Mouse (Mus musculus): Measurements from ENCODE around the gene Klhl25.
"Not testable (repeated sequence)": the region's sequence is repeated elsewhere in the genome, so short reads cannot be mapped to it uniquely, and the experiment has no call there.

The Klhl25 gene

GRCm38 (mm10) chr7:75848115-75848775 is at the start of gene Klhl25:
Gene Klhl25 (plus strand): TSS chr7:75848310.
- peak; percentile 88 for DNase-seq (ENCODE audit: low spot score)

- DNase-seq (ENCODE audit: low spot score) = peak; percentile 49
These were observed 47.6 kb upstream of the Klhl25 start for GRCm38 (mm10) chr7:75800530-75800929.

DNA sequence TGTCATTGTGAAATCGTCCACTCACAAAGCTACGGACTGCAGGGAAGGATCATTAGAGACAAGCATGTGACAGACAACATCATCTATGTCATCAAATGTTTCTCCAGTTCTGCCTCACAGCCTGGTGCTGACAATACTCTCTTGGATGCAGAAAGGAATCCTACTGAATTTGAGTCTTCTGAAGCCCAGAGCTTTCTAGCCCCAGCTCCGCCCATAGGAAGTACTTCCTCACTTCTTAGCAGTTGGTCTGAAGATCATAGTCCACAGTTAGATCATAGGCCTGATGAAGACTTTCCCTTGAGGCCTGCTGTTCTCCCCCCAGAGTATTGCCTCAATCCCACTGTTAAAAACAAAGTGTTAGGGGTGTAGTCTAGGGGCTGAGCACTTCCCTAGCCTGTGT is 47.1 kb upstream of the Klhl25 start:
- DNase-seq (ENCODE audit: low spot score) = peak; percentile 45

GRCm38 (mm10) chr7:75801621-75802358 is 46.3 kb upstream of the Klhl25 start:
- DNase-seq (ENCODE audit: low spot score) = no peak

- DNase-seq (ENCODE audit: low spot score) = no peak
These were observed 45.2 kb upstream of the Klhl25 start for GRCm38 (mm10) chr7:75802887-75803286.

- DNase-seq (ENCODE audit: low spot score) = no peak
These were observed 41.9 kb upstream of the Klhl25 start for GRCm38 (mm10) chr7:75806161-75806560.

- DNase-seq (ENCODE audit: low spot score) = no peak
These were observed 41.4 kb upstream of the Klhl25 start for GRCm38 (mm10) chr7:75806711-75807110.

DNA sequence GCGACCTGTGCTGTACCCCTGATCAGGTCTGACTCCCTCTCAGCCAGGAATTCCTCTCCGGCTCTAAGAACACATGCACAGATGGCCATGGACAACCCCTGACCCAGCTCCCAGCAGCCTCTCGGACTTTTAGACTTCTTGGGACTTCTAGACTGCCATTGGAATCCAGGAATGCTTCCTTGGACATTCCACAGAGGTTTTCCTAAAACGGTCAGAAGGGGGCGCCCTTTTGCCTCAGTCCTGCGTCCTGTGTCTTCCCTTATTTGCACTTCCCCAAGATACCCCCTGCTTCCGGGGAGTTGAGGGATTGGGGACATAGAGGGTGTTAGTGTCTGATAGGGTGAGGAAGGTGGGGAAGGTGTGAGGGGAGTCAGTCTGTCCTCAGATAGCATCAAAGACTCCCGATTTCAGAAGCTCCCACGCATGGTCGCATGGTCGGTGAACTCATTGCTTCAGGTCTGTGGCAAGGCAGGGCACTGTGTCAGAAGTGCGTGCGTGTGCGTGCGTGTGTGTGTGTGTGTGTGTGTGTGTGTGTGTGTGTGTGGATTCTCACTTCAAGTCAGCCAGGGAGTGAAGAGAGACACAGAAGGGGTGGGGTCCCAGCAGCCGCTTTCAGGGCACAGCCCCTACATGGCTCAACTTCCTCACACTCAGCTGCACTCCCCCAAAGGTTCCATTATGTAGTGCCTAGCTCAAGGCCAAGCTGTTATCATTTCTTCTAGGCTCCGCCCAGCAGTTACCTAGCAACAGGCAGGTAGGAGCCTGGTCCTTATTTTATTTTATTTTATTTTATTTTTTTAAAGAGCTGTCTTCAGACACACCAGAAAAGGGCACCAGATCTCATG is 40.4 kb upstream of the Klhl25 start:
- DNase-seq (ENCODE audit: low spot score) = no peak

GRCm38 (mm10) chr7:75820687-75821086 is 27.4 kb upstream of the Klhl25 start:
- no peak for DNase-seq (ENCODE audit: low spot score)

- DNase-seq (ENCODE audit: low spot score) = no peak
These were observed 25.9 kb upstream of the Klhl25 start for GRCm38 (mm10) chr7:75822087-75822668.

GRCm38 (mm10) chr7:75823071-75823470 is 25.0 kb upstream of the Klhl25 start:
- DNase-seq (ENCODE audit: low spot score) = no peak

GRCm38 (mm10) chr7:75826360-75827103 is 21.6 kb upstream of the Klhl25 start:
- no peak for DNase-seq (ENCODE audit: low spot score)

DNA sequence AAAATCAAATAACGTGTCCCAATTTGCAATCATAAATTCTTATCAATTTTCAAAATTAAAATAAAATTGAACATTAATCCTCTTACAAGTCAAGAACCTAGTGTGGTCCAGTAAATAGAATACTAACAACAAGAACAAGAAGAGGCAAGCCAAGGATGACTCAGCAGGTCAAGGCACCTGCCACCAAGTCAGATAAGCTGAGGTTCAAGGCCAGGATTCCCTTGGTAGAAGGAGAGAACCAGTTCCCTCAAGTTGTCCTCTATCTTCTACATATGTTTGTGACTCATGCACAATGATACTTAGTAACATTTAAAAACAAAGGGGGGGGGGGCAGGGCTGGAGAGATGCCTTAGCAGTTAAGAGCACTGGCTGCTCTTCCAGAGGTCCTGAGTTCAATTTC is 20.8 kb upstream of the Klhl25 start:
- no peak for DNase-seq (ENCODE audit: low spot score)

GRCm38 (mm10) chr7:75827850-75828249 is 20.3 kb upstream of the Klhl25 start:
- DNase-seq (ENCODE audit: low spot score) = peak; percentile 62

GRCm38 (mm10) chr7:75828536-75828935 is 19.6 kb upstream of the Klhl25 start:
- no peak for DNase-seq (ENCODE audit: low spot score)

DNA sequence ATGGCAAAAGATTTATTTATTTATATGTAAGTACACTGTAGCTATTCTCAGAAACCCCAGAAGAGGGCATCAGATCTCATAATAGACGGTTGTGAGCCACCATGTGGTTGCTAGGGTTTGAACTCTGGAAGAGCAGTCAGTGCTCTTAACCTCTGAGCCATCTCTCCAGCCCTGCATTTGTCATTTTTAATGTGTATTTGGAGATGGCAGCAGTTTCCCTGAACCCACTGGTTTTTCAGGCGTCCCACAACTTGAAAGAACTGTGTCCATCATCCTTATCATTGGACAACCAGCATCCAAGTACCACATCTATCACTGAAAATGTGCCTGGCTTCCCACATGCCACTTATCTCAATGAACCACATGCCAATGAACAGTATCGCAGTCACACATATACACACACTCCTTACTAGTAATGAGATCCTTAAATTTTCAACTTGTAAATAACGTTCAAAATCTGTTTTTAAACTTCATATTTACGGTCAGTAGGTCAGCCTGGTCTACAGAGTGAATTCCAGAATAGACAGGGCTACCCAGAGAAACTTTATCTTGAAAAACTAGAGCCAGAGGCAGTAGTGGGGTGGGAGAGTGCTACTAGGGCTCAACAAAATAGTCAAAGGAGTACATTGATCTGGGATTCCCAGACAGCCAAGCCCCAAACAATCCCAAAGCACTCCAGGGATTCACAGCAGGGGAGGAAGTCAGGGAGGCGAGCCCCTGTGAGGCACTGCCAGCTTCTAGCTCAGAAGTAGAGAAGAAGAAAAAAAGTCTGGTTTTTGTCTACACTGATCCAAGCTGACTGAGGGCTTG is 17.7 kb upstream of the Klhl25 start:
- DNase-seq (ENCODE audit: low spot score) = no peak

DNA sequence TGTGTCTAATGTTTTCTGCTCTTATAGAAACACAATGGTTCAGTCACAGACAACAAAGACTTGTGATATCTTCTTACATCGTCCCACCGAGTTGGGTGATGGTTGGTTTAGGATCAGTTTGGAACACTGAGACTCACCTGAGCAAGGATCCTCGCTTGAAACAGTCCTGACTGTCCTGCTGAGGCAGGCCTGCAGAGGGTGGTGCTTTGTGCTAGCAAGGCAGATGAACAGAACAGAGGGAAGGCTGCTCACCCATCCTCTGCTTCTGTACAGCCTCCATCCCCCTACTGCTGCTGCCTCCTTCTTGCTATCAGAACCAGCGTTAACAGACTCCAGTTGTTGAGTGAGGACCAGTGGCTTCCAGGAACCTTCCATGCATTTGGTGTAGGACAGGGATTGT is 14.2 kb upstream of the Klhl25 start:
- DNase-seq (ENCODE audit: low spot score) = not testable (repeated sequence)

GRCm38 (mm10) chr7:75834932-75835631 is 13.0 kb upstream of the Klhl25 start:
- DNase-seq (ENCODE audit: low spot score) = not testable (repeated sequence)

GRCm38 (mm10) chr7:75840071-75840470 is 8.0 kb upstream of the Klhl25 start:
- no peak for DNase-seq (ENCODE audit: low spot score)

- DNase-seq (ENCODE audit: low spot score) = no peak
These were observed 5.8 kb upstream of the Klhl25 start for GRCm38 (mm10) chr7:75842306-75842705.

Data from T-cell, adult 2 months (primary cell).